Mouse (Mus musculus) kidney, postnatal 14 days (tissue): Measurements from ENCODE around the gene Serpina3g.

Experiments used
- DNase-seq: peaks from one replicate; pipeline ENCODE4 v3.0.0; 2022; ENCODE audit warnings: mixed read lengths

The Serpina3g gene

DNA sequence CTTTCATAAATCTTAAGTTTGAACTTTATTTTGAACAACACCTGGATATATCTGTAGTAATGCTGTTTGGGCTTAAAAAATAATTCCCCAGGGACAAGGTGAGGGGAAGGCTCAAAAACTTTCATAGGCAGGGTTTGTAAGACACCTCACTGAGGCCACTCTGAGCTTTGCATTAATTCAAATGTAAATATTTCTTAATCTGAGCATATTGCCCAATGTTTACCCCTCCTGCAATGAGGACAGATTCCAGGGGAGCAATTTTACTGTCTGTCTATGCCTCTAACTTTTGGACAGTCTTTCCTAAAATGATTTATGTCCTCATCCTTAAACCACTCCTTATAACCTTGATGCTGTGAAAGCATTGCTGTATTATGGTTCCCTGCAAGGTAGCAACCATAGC, 52.3 kb downstream of the Serpina3g start:
- no peak for DNase-seq

DNA sequence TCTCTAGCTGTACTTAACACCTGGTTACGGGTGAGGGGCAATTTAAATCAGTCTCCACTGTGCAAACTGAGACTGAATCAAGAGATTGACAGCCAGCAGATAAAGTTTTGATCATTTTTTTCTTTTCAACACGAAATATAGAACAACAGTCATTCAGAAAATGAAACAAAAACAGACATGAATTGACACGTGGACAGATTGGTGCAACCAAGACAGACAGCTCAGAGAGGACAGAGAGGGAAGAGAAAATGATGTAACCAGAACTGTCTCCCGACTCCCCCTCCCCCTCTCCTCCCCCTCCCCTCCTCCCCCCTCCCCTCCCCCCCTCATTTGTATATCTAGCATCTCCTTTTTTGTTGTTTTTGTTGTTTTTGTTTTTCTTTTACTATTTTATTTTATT, 53.8 kb downstream of the Serpina3g start:
- no peak for DNase-seq
